Mouse (Mus musculus): ENCODE measurements around the gene C730034F03Rik. TPM values are rescaled to one million over a fixed set of nuclear protein-coding genes. Genes with fewer than 3 reads are reported as not detected.
"Not testable (repeated sequence)": the region's sequence is repeated elsewhere in the genome, so short reads cannot be mapped to it uniquely, and the experiment has no call there.

C730034F03Rik gene
- under 1 TPM; 0.27 to 0.49 TPM for total RNA-seq (2021)
- long read RNA-seq, experiment 1, result 0 reads
- long read RNA-seq, experiment 2, partial matches to known transcripts, result 0 of 1 reads
- long read RNA-seq, experiment 2, other reads (novel, unspliced or antisense), result 0 of 1 reads

DNA sequence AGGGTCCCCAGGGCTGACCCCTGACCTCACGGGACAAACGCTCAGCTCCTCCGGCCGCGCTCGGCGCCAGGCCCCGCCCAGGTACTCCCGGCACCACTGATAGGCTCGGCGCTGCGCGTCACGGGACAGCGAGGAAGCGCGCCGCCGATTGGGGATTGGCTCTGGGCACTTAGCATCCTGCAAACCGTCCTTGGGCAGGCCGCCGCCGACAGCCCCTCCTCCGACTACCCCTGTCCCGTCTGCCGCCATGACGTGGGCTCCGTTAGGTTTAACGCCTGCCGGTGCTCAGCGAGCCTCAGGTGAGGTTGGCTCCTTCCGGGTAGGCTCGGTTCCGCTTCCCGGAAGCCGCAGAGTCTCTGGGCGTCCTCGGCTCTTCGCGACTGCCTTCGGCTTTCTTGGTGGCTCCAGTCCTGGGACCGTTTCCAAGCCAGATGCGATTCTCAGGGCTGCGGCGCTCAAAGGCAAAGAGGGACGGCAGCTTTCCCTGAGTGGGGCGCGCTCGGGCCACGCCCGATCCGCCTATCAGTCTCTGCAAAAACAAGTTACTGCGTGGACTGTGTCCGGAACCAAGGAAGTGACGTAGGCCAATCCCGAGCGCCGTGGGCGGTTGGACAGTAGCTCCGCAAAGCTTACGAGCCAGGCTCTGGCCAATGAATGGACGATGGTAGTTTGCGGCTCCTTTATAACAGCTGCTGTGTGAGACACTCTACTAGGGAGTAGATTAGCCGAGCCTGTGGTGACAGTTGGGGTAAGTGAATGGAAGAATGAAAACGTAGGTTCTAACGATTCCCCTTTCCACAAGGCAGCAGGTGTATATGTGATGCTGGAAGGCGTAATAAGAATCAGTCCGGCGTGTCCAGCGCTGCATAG is at the start of gene C730034F03Rik, which contains the start of the genes Gm44502 and Chkb:
TSS of gene C730034F03Rik (plus strand) at position 238 of the 870 bp plus-strand sequence.
TSS of gene Gm44502 (minus strand) at position 345 of the 870 bp plus-strand sequence.
TSS of gene Chkb (minus strand) at position 557 of the 870 bp plus-strand sequence.
- peak; percentile 92 for DNase-seq

DNA sequence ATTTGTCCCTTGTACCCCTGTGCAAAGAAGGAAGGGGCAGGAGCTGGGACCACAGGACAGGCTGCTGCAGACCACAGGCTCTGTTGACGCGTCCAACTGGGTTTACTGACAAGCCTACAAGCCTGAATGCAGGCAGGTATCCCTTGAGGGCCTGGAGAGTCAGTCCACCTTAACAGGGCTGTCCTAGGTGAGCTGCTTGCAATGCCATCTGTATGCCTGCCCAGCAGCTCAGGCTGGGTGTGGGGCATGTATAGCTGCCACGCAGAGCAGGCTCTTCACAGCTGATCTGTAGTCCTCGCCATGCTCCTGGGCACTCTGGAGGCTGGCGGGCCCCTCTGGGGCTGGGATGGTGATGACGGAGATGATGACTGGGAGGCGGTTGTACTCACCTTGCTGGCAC is 44.8 kb upstream of the C730034F03Rik start, which contains the start of gene Klhdc7b:
TSS of gene Klhdc7b (plus strand) at position 301 of the 400 bp plus-strand sequence.
- no peak for DNase-seq

DNA sequence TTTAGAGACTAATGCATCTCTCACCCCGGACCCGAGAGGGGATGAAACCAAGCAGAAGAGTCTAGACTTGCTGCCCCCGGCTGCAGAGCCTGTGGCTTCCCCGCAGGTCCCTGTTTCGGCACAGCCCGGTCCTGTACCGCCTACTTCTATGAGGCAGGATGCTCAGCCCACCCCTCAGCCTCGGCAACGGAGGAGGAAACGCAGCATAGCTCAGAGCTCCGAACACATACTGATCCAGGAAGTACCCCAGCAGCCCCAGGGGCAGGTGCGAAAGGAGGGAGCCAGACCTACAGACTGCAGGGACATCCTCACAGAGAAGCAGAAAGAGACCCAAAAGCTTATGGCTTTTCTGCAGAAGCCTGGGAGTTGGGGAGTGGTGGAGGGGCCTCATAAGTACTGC is 42.3 kb upstream of the C730034F03Rik start:
- DNase-seq, result no peak

DNA sequence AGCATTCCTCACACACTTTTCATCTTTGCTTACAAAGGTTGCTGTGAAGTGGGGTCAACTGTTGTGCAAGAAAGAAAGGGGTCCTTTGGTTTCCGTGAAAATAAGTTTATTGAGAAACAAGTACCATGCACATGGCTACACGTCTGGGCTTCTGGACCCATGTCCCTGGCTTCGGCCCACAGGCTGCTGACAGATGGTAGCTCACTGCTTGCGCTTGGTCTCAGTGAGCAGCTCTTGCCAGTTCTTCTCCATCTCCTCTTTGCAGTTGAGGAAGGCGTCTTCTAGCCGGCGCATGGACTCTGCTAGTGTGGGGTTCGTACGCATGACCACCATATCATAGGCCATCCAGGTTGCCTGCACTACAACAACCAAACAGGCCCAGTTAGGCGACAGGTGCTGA is 39.3 kb upstream of the C730034F03Rik start:
- DNase-seq, result no peak

DNA sequence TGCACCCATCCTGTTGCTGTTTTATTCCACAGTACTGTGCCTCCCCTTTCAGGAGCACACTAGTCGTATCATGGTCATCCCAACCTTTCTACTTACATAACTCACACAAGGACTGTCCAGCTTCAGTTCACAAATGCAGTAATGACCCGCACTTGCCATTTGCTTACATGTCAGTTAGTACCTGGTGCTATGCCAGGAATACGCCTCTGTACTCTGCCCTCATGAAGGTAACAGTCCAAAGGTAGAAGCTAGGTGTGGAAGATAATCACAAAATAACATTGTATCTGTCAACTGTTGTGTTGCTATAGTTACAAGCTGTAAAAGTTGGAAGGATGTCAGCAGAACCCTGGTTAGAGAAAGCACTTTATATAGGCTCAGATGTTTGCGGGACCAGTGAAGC is 32.5 kb upstream of the C730034F03Rik start:
- no peak for DNase-seq

DNA sequence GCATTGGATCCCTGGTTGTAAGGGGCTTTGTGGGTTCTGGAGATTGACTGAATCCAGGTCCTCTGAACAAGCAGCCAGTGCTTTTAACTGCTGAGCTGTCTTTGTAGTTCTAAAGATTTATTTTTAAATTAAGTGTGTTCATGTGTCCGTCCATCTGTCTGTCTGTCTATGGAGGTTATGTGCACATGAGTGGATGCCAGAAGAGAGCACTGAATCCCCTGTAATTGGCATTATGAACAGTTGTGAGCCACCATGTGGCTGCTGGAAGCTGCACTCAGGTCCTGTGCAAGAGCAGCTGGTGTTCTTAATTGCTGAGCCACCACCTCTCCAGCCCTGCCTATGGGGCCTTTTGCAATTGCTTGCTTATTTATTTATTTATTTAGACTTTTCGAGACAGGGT is 31.2 kb upstream of the C730034F03Rik start:
- DNase-seq, result no peak

DNA sequence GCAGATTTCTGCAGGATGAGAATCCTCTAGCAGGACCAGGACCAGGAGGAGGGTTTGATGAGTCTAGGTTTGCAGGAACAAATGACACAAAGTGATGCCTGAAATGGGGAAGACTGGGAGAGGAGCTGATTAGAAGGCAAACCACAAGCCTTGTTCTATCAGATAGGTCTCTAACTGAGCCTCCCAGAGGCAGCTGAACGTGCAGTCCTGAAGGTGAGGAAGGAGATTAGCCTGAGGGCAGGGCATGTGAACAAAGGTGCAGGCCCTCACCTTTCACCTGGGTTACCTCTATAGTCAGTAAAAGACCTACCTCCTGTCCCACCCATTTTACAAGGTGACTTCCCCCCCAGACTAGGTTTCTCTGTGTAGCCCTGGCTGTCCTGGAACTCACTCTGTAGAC is 29.7 kb upstream of the C730034F03Rik start:
- no peak for DNase-seq

DNA sequence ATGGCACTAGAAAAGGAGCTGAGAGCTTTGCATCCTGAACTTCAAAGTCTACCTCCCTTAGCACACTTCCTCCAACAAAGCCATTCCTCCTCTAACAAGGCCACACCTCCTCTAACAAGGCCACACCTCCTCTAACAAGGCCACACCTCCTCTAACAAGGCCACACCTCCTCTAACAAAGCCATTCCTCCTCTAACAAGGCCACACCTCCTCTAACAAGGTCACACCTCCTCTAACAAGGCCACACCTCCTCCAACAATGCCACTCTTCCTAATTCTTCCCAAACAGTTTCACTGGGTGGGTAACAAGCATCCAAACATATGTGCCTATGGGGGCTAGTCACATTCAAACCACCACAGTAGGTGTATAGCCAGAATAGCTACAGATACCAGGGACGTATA is 26.9 kb upstream of the C730034F03Rik start:
- no peak for DNase-seq

DNA sequence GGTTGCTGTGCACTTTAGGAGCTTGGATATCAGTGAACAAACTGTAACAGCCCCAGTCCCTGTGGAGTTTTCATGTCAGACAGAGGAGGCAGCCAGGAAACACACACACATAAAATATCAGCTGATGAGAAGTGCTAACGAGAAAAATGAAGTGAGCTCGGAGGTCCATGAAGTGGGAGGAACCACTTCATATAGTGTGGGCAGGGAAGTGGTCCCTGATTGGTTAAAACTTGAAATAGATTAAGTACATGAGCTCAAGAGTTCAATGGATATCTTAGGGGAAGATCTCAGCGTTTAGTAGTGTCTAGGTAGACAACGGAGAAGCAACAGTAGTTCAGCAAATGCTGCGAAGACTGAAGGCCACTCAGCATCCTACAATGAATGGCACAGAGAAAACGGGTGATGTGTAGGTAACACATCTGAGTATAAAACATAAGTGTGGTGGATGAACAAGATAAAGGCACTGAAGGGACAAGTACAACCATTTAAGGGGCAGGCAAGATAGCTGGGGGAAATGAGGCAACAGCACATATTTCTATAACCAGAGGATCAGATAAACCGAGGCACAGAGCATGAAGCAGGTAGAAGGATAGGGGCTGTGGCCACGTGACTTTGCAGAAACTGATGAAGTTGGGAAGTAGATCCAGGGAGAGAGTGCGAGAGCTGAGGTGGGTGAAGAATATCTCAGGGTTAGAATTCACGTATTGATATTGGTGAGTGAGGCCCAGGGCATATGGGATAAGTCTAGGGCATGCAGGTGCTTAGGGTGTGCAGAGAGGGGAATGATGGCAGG is 24.4 kb upstream of the C730034F03Rik start:
- DNase-seq, result no peak

DNA sequence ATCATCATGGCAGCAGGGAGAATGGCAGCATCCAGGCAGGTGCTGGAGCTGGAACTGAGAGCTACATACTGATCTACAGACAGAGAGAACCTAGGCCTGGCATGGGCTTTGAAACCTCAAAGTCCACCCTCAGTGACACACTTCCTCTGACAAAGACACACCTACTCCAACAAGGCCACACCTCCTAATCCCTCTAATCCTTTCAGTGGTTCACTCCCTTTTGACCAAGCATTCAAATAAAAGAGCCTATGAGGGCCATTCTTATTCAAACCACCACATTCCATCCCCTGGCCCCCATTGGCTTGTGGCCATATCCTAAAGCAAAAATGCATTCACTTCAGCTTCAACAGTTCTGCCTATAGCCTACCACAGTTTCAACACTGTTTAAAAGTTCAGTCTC is 22.7 kb upstream of the C730034F03Rik start:
- DNase-seq, result no peak

DNA sequence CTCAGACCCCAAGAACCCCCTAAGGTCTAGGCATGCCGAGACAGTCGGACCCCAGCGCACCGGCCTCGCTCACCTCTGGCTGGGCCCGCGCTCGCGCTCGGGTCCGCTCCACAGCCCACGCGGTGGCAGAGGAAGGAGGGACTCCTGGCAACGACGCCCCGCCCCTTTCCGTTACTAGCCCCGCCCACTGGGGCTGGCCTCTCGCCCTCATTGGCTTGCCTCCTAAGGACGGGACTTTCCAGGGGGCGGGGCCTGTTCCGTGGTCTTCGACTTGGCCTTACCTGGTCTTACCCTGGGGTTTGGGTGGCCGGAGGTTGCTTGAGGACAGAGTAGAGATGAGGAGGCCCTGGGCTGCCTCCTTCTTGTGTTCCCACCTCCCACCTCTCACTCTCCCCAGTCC is 19.3 kb upstream of the C730034F03Rik start, which contains the start of gene Syce3:
TSS of gene Syce3 (minus strand) at position 386 of the 400 bp plus-strand sequence.
- no peak for DNase-seq

DNA sequence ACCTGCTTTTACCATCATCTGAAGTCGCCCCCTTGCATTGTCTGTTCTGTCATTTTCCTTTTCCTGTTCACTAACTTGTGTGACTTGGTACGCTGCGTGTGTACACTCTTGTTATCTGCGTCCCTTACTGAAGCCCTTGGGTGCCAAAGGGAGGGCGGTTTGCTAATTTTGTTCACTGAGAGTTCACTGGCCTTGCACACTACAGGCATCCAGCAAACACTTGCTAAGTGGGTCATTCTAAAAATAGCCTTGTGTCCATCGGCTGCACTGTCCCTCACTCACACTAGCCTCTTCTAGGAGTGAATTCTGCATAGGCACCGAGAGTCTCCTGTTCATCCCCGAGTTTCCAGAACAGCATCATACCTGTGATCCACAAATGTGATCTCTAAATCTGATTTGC is 14.1 kb upstream of the C730034F03Rik start:
- DNase-seq, result no peak

DNA sequence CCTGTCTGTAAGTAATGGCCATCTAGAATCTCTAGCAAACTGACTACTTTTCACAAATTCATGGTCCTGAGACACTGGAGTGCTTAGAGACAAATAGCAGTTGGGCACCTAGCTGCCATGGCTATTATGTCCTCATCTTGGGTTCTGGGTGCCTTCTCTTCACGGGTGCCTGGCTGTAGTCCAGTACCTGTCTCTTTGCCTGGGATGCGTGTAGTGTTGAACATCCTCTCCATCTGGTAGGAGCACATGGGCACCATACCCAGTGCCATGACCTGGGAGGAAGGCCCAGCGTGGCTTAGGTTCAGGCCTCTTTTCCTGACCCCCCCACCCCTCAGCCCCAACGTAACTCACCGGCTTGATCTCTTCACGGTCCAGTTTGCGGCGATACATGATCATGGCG is 7.5 kb upstream of the C730034F03Rik start:
- no peak for DNase-seq

DNA sequence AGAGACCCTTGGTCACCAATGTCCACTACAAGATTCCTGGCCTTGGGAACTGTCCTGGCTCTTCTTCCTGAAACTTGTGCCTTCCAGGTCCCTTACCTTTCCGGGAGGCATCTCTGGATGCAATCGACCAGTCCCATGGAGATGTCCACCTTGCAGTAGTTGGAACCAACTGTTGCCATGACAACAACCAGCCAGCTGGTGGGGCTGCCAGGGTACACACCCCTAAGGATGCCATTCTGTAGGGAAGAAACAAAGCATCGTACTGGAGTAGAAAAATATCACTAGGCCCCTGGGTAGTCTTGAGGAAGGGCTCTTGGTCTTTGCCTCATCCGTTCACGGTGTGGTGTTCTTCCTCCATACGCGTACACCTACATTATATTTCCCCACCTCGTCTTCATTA is 4.8 kb upstream of the C730034F03Rik start:
- DNase-seq, result no peak

DNA sequence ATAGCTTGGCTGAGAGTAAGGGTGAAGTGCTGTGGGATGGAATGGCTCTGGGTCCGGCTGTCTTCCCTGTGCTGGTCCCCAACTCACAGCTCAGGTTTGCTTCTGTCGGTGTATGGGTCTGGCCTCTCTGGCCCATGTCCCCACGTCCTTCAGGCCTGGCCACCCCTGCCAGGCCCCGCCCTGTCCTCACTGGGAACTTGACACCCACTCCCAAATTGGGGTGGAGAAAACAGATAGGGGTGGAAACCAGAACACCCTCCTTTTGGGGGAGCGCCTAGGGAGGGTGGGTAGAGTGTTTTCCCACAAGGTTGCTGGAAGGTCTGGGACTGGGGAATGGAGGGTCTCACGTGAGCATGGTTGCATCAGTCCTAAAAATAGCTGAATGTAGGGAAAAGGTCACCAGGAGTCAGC is 3.7 kb upstream of the C730034F03Rik start, which contains the start of gene Cpt1b:
TSS of gene Cpt1b (minus strand) at position 153 of the 411 bp plus-strand sequence.
- DNase-seq, result peak; percentile 80

DNA sequence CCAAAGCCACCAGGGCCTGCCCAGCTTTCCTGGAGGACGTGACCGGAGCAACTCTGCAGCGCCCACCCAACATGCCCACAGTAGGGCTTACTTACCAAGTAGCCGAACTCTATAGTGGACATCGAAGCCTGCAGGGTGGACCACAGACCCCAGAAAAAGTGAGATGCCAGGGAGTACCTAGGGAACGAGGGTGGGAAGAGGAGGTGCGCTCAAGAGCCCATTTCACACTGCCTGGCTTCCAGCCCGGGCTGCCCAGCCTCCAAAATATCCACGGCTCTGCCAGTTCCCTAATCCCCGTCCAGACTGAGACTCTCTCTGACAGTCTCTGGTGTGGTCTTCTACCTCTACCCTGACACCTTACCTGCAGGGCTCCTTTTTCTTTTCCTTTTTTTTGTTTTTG is 2.7 kb upstream of the C730034F03Rik start:
- no peak for DNase-seq

DNA sequence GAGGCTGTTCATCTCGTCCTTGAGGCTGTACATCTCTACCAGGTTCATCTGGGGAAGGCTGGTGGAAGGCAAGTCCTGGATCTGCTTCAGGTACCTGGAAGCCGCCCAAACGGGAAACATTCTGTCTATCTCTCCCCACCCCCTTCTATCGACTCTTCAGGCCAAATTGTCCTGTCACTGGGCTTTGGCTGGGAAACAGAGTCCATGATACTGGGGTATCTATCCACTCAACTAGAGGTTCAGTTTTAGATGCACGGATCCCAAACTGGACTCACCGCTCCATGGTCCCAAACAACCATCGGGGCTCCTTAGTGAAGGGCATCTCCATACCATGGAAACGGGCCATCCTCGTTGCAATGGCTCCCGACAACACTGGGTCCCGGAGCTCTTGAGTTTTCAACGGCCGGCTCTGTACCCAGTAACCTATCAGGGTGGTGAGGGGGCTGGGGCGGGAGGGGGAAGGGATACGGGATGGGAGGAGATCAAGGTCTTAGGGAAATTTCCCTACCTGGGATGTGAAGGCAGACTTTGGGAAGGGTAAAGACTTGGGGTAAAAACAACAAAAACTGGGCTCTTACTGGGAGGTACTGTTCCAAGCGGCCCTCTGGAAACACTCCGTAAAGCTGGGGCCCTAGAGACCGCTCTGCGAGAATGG is 1.1 kb upstream of the C730034F03Rik start:
- no peak for DNase-seq

DNA sequence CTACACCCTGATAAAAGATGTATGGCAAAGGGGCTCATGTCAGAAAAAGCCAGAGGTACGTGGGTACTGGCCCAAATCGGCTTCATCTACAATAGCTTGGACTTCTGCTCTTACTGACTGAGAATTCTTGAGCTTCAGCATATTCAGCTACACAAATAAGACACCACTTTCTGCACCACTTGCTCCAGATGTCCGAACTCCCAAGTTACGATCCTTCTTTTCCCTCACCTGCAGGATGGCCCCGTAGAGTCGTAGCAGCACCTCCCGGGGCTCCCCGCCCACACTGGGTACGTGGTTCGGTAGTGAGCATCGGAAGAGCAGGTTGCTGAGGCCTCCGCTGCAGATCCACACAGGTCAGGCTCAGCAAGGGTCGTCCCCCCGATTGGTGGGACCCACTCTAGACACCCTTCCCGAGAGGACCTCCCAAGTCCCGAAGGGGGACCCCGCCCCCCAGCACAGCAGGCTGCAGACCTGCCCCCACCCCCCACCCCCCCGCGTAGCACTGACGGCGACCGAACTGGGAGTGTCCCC is 503 bp upstream of the C730034F03Rik start:
- peak; percentile 31 for DNase-seq

DNA sequence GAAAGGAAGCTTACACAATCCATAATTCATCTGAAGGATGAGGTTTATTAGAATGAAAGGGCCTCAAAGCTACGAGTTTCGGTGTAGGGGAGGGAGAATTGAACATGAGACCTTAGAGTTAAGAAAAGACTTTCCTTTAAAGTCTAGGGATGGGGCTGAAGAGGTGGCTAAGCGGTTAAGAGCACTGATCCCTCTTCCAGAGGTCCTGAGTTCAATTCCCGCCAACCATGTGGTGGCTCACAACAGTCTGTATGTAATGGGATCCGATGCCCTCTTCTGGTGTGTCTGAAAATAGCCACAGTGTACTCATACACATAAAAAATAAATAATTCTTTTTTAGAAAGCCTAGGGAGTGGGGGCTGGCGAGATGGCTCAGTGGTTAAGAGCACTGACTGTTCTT is 952 bp downstream of the C730034F03Rik start:
- no peak for DNase-seq

DNA sequence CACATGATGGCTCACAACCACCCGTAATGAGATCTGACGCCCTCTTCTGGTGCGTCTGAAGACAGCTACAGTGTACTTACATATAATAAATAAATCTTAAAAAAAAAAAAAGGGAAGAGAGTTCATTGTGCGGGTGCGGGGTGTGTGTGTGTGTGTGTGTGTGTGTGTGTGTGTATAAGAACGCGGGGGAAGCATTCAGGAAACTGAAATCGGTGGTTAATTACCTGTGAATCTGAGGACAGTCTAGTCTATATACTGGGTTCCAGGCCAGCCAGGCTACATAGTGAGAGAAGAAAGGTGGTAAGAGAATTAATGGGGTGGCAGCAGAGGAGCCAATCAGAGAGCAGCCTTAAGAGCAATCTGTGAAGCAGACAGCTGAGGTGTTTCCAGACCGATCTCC is 1.4 kb downstream of the C730034F03Rik start:
- DNase-seq, result not testable (repeated sequence)

DNA sequence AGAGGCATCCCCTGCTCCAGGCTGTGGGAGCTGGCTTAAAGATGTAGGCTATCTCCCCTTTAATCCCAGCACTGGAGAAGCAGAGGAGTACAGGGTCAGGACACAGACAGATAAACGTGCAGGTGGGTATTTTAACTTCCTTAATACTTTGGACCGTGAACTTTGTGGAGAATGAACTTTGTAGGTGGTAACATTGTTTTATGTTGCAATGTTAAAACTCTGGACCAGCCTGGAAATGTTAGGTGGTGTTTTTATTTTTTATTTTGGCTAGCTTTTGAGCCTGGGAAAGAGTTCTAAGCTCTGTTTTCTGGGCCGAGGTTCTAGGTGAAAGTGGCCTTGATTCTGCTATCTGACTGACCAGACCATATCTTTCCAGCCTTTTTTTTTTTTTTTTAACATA is 1.9 kb downstream of the C730034F03Rik start:
- no peak for DNase-seq

DNA sequence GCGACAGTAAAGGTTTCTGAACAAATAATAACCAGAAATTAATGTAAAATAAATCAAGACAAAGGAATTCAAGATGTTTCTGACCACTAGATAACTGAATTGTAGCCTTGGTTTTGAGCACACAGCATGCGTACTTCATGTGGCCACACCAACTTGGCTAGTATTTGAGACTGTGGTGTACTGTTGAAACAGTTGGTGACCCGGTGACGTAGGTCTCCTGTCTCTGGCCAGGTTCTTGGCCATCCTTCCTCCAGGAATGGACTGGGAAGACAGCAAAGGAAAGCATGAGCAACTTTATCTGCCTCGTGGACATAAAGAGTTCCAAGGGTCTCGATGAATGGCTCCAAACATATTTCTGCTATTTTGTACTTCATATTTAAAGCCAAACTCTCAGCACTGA is 2.4 kb downstream of the C730034F03Rik start:
- no peak for DNase-seq
